Mouse (Mus musculus): ENCODE results near the gene Parp11. TPM values are rescaled to one million over a fixed set of nuclear protein-coding genes. Genes with fewer than 3 reads are reported as not detected.

Gene Parp11
- polyA plus RNA-seq, 1 experiment from 2014 or later, result 19.8 TPM

DNA sequence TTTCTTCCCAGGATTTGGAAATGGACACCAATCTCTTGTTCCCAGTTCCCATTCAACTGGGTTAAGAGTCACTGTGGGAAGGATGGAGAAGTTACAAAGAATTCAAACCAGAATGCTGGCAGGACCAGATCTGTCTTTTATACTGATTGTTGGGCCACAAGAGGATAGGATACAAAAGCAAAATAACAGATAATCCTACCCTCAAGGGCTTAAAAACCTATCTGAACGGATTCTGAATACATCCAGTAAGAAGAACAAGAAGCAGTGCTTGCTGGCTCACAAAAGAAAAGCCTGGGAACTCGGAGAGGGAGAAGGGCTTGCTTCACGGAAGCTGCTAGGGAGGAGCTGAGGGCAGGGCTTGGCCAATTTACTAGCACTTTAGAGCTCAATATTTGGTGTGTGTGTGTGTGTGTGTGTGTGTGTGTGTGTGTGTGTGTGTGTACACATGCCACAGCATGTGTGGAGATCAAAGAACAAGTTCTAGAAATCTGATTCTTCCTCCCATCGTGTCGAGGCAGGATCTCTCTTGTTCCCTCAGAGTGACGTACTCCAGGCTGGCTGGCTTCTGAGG, 15.4 kb upstream of the Parp11 start:
- peaks cover 24% of the 10 kb centered on the region for H3K27me3 ChIP-seq (replicated peaks)
- no peaks in the 10 kb centered on the region for H3K9me3 ChIP-seq (replicated peaks)
- H3K27ac ChIP-seq (ENCODE audit: poor library complexity, severe bottlenecking), result no peak overlapping the region
- no peak for ATAC-seq (ENCODE audit: insufficient number of reproducible peaks, low FRiP score)
- peaks cover 7% of the 10 kb centered on the region for H3K4me1 ChIP-seq (replicated peaks)
- H3K4me3 ChIP-seq, result no peak overlapping the region
- H3K4me2 ChIP-seq, result no peak overlapping the region
- no peak overlapping the region for H3K9ac ChIP-seq
- 57% methylated on average over 6 of the region's 6 CpGs for WGBS
- H3K36me3 ChIP-seq, result no peaks in the 10 kb centered on the region

DNA sequence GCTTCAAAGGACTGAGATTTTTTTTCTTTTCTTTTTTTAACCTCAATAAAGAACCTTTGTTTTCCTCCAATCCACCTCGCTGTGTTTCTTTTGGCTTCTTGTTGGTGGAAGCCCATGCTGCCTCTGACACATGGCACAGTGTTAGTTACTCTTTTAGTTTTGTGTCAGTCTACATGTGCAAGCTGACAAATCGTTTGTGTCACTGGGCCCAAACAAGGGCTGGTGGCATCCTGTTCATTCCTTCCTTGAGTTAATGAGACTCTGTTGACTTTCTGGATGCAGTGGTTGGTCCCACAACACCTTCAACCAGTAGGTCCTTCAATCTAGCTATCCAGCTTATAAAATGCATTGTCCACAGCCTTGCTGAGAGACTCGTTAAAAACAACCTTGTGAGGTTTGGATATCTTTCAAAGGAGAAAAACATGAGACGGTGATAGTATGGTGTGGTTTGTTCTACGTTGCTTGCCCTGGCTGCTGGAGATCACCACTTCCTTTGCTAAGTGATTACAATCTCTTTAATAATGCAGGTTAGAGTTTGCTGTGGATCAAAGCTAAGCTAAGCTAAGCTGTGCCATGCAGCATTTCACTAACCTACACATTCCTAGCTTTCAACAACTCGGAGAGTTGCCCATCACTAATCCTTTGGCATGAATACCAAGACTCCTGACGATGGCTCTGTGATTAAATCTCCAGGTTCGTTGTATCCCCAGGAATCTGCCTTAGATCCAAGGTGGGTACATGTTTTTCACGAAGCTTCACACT, 12.6 kb upstream of the Parp11 start:
- H3K4me2 ChIP-seq, result no peak overlapping the region

GRCm38 (mm10) chr6:127434648-127434984, 12.0 kb upstream of the Parp11 start:
- Histone ChIP-seq H3K4me2 (no peak overlapping the region), H3K27ac (ENCODE audit: poor library complexity, severe bottlenecking) (no peak overlapping the region), H3K9ac (no peak overlapping the region), H3K36me3 (no peaks in the 10 kb centered on the region), H3K9me3 (replicated peaks) (no peaks in the 10 kb centered on the region), H3K4me1 (replicated peaks) (peaks cover 13% of the 10 kb centered on the region), H3K4me3 (no peak overlapping the region), H3K27me3 (replicated peaks) (peaks cover 33% of the 10 kb centered on the region)
- no peak for ATAC-seq (ENCODE audit: insufficient number of reproducible peaks, low FRiP score)
- 81% methylated on average over 4 of the region's 4 CpGs for WGBS

More for the DNA sequence above, 12.6 kb upstream of the Parp11 start:
- Histone ChIP-seq H3K4me1 (replicated peaks) (peaks cover 7% of the 10 kb centered on the region), H3K36me3 (no peaks in the 10 kb centered on the region), H3K27ac (ENCODE audit: poor library complexity, severe bottlenecking) (no peak overlapping the region), H3K4me3 (no peak overlapping the region), H3K27me3 (replicated peaks) (peaks cover 31% of the 10 kb centered on the region), H3K9me3 (replicated peaks) (no peaks in the 10 kb centered on the region), H3K9ac (no peak overlapping the region)
- 63% methylated on average over 9 of the region's 9 CpGs for WGBS
- no peak for ATAC-seq (ENCODE audit: insufficient number of reproducible peaks, low FRiP score)

GRCm38 (mm10) chr6:127439063-127439462, 7.6 kb upstream of the Parp11 start:
- no peak for ATAC-seq (ENCODE audit: insufficient number of reproducible peaks, low FRiP score)
- no peak overlapping the region for H3K9ac ChIP-seq
- no peak overlapping the region for H3K4me3 ChIP-seq
- no peaks in the 10 kb centered on the region for H3K36me3 ChIP-seq
- H3K4me2 ChIP-seq, result no peak overlapping the region
- H3K4me1 ChIP-seq (replicated peaks), result peaks cover 17% of the 10 kb centered on the region
- no peak overlapping the region for H3K27ac ChIP-seq (ENCODE audit: poor library complexity, severe bottlenecking)
- H3K27me3 ChIP-seq (replicated peaks), result peaks cover 30% of the 10 kb centered on the region
- H3K9me3 ChIP-seq (replicated peaks), result no peaks in the 10 kb centered on the region
- 13% methylated on average over 3 of the region's 3 CpGs for WGBS

GRCm38 (mm10) chr6:127439540-127440195, 7.0 kb upstream of the Parp11 start:
- Histone ChIP-seq H3K36me3 (no peaks in the 10 kb centered on the region), H3K4me2 (no peak overlapping the region), H3K27me3 (replicated peaks) (peaks cover 29% of the 10 kb centered on the region), H3K9me3 (replicated peaks) (no peaks in the 10 kb centered on the region), H3K27ac (ENCODE audit: poor library complexity, severe bottlenecking) (no peak overlapping the region), H3K4me3 (no peak overlapping the region), H3K4me1 (replicated peaks) (peaks cover 20% of the 10 kb centered on the region), H3K9ac (no peak overlapping the region)
- WGBS, result 74% methylated on average over 5 of the region's 5 CpGs
- no peak for ATAC-seq (ENCODE audit: insufficient number of reproducible peaks, low FRiP score)

DNA sequence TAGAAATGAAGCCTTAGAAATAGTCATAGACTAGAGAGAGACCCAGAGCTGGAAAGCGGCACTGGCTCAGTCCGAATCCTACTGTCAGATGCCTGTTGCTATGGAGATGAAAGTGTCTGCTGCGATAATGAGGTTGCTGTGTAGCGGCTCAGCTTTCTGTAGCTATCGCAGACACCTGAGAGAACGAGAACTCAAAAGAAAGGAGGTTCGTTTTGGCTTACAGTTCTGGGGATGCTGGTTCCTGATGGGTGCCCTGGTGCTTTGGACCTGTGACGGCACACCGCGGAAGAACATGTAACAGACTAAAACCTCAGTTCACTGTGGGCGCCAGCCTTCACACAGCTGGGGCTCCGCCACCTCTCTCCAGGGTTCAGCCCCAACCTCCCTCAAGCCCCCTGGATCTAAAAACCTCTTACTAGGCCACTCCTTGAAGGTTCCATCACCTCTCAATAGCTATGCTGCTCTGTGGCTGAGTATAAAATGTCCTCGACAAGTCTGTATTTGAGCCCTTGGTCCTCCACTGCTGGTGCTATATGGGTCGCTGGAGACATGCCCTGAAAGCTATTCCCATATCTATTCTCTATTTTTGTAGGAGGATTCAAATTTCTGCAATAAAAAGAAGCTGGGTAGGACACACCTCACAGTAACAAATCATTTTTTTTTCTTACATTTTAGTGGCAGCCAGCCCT, 6.1 kb upstream of the Parp11 start:
- peak overlapping the region; percentile 33 for H3K4me2 ChIP-seq
- no peaks in the 10 kb centered on the region for H3K36me3 ChIP-seq
- no peaks in the 10 kb centered on the region for H3K9me3 ChIP-seq (replicated peaks)
- ATAC-seq (ENCODE audit: insufficient number of reproducible peaks, low FRiP score), result no peak
- H3K27me3 ChIP-seq (replicated peaks), result peaks cover 29% of the 10 kb centered on the region
- 38% methylated on average over 14 of the region's 14 CpGs for WGBS
- H3K9ac ChIP-seq, result no peak overlapping the region
- no peak overlapping the region for H3K4me3 ChIP-seq
- no peak overlapping the region for H3K27ac ChIP-seq (ENCODE audit: poor library complexity, severe bottlenecking)
- peaks cover 20% of the 10 kb centered on the region for H3K4me1 ChIP-seq (replicated peaks)

- H3K4me3 ChIP-seq, result no peak overlapping the region
- no peak overlapping the region for H3K27ac ChIP-seq (ENCODE audit: poor library complexity, severe bottlenecking)
- H3K36me3 ChIP-seq, result no peaks in the 10 kb centered on the region
- ATAC-seq (ENCODE audit: insufficient number of reproducible peaks, low FRiP score), result no peak
- peaks cover 15% of the 10 kb centered on the region for H3K27me3 ChIP-seq (replicated peaks)
- H3K9ac ChIP-seq, result no peak overlapping the region
- no peaks in the 10 kb centered on the region for H3K9me3 ChIP-seq (replicated peaks)
- 65% methylated on average over 4 of the region's 4 CpGs for WGBS
- peaks cover 20% of the 10 kb centered on the region for H3K4me1 ChIP-seq (replicated peaks)
- H3K4me2 ChIP-seq, result no peak overlapping the region
Observed at GRCm38 (mm10) chr6:127442584-127442983, 4.1 kb upstream of the Parp11 start.

GRCm38 (mm10) chr6:127443910-127444309, 2.7 kb upstream of the Parp11 start:
- H3K9me3 ChIP-seq (replicated peaks), result no peaks in the 10 kb centered on the region
- H3K27me3 ChIP-seq (replicated peaks), result peaks cover 24% of the 10 kb centered on the region
- WGBS, result 74% methylated on average over 2 of the region's 2 CpGs
- no peak overlapping the region for H3K27ac ChIP-seq (ENCODE audit: poor library complexity, severe bottlenecking)
- H3K4me1 ChIP-seq (replicated peaks), result peaks cover 14% of the 10 kb centered on the region
- H3K36me3 ChIP-seq, result no peaks in the 10 kb centered on the region
- H3K9ac ChIP-seq, result no peak overlapping the region
- H3K4me2 ChIP-seq, result no peak overlapping the region
- H3K4me3 ChIP-seq, result no peak overlapping the region
- ATAC-seq (ENCODE audit: insufficient number of reproducible peaks, low FRiP score), result no peak

- Histone ChIP-seq H3K9me3 (replicated peaks) (no peaks in the 10 kb centered on the region), H3K27ac (ENCODE audit: poor library complexity, severe bottlenecking) (no peak overlapping the region), H3K36me3 (no peaks in the 10 kb centered on the region), H3K9ac (no peak overlapping the region), H3K4me1 (replicated peaks) (peaks cover 9% of the 10 kb centered on the region), H3K4me2 (no peak overlapping the region), H3K4me3 (no peak overlapping the region), H3K27me3 (replicated peaks) (peaks cover 23% of the 10 kb centered on the region)
- no peak for ATAC-seq (ENCODE audit: insufficient number of reproducible peaks, low FRiP score)
- WGBS, result 56% methylated on average over 4 of the region's 4 CpGs
Observed at GRCm38 (mm10) chr6:127444466-127444865, 2.2 kb upstream of the Parp11 start.

- H3K4me3 ChIP-seq, result no peak overlapping the region
- ATAC-seq (ENCODE audit: insufficient number of reproducible peaks, low FRiP score), result no peak
- WGBS, result 63% methylated on average over 10 of the region's 10 CpGs
Observed at GRCm38 (mm10) chr6:127447686-127448460, 1.2 kb downstream of the Parp11 start.

More at GRCm38 (mm10) chr6:127447686-127448460, 1.2 kb downstream of the Parp11 start:
- Histone ChIP-seq H3K9ac (no peak overlapping the region), H3K27me3 (replicated peaks) (peaks cover 18% of the 10 kb centered on the region), H3K36me3 (no peaks in the 10 kb centered on the region), H3K27ac (ENCODE audit: poor library complexity, severe bottlenecking) (no peak overlapping the region), H3K4me1 (replicated peaks) (peaks cover 6% of the 10 kb centered on the region; the same call in 1 of the 2 replicates), H3K4me2 (no peak overlapping the region), H3K9me3 (replicated peaks) (no peaks in the 10 kb centered on the region)

Data from heart, embryonic 12.5 days (tissue).